Mouse (Mus musculus) Muller cell, postnatal 12 days (primary cell): ENCODE data around the gene 1110004F10Rik.

Experiments
- DNase-seq: peaks from one replicate; pipeline ENCODE4 v3.0.0-alpha.2; 2015; ENCODE audit errors: inconsistent ontology term

1110004F10Rik gene

GRCm38 (mm10) chr7:116092710-116093465 is 53.7 kb downstream of the 1110004F10Rik start:
- peak; percentile 98 for DNase-seq

GRCm38 (mm10) chr7:116093466-116093850 is 54.3 kb downstream of the 1110004F10Rik start:
- DNase-seq: no peak

- DNase-seq: peak; percentile 66
Observed at GRCm38 (mm10) chr7:116099952-116100528, 60.8 kb downstream of the 1110004F10Rik start.

GRCm38 (mm10) chr7:116103091-116103490 is 63.9 kb downstream of the 1110004F10Rik start:
- DNase-seq: no peak

GRCm38 (mm10) chr7:116110661-116111060 is 71.5 kb downstream of the 1110004F10Rik start:
- DNase-seq: no peak

- peak; percentile 43 for DNase-seq
Observed at GRCm38 (mm10) chr7:116111546-116111945, 72.3 kb downstream of the 1110004F10Rik start.

- DNase-seq: no peak
Observed at GRCm38 (mm10) chr7:116115216-116115930, 76.2 kb downstream of the 1110004F10Rik start.

GRCm38 (mm10) chr7:116115991-116116390 is 76.8 kb downstream of the 1110004F10Rik start:
- peak; percentile 67 for DNase-seq

- no peak for DNase-seq
Observed at GRCm38 (mm10) chr7:116119306-116119857, 80.2 kb downstream of the 1110004F10Rik start.

- DNase-seq: no peak
Observed at GRCm38 (mm10) chr7:116120737-116121136, 81.5 kb downstream of the 1110004F10Rik start.

- no peak for DNase-seq
Observed at GRCm38 (mm10) chr7:116121202-116121601, 82.0 kb downstream of the 1110004F10Rik start.

- DNase-seq: peak; percentile 88
Observed at GRCm38 (mm10) chr7:116122981-116123596, 83.9 kb downstream of the 1110004F10Rik start.

GRCm38 (mm10) chr7:116123597-116123985 is 84.4 kb downstream of the 1110004F10Rik start:
- DNase-seq: no peak

- no peak for DNase-seq
Observed at GRCm38 (mm10) chr7:116124057-116124456, 84.9 kb downstream of the 1110004F10Rik start.

GRCm38 (mm10) chr7:116125671-116126070 is 86.5 kb downstream of the 1110004F10Rik start:
- DNase-seq: no peak

GRCm38 (mm10) chr7:116127052-116127451 is 87.9 kb downstream of the 1110004F10Rik start:
- no peak for DNase-seq

- DNase-seq: no peak
Observed at GRCm38 (mm10) chr7:116128286-116128685, 89.1 kb downstream of the 1110004F10Rik start.

- no peak for DNase-seq
Observed at GRCm38 (mm10) chr7:116129374-116129773, 90.2 kb downstream of the 1110004F10Rik start.

- DNase-seq: no peak
Observed at GRCm38 (mm10) chr7:116131390-116131789, 92.2 kb downstream of the 1110004F10Rik start.

GRCm38 (mm10) chr7:116132078-116132477 is 92.9 kb downstream of the 1110004F10Rik start:
- DNase-seq: peak; percentile 69

GRCm38 (mm10) chr7:116134413-116135292 is 95.5 kb downstream of the 1110004F10Rik start:
- no peak for DNase-seq
